Mouse (Mus musculus) ES-CJ7 (cell line): ENCODE results near the gene Ccar1.
"Not testable (repeated sequence)": the region's sequence is repeated elsewhere in the genome, so short reads cannot be mapped to it uniquely, and the experiment has no call there.

Experiments used
- DNase-seq: peaks from one replicate; pipeline ENCODE4 v3.0.0; 2011; ENCODE audit warnings: low read depth, low spot score

Ccar1 gene

GRCm38 (mm10) chr10:62792177-62793090 is at the start of gene Ccar1:
Gene Ccar1, minus strand, starts transcription at chr10:62792286.
- peak; percentile 99 for DNase-seq

GRCm38 (mm10) chr10:62840687-62841086 is 48.6 kb upstream of the Ccar1 start:
- no peak for DNase-seq

- DNase-seq, result no peak
These were observed 45.9 kb upstream of the Ccar1 start for GRCm38 (mm10) chr10:62837987-62838386.

- DNase-seq, result no peak
These were observed 40.7 kb upstream of the Ccar1 start for GRCm38 (mm10) chr10:62832783-62833182.

- DNase-seq, result no peak
These were observed 39.5 kb upstream of the Ccar1 start for GRCm38 (mm10) chr10:62831546-62831945.

- DNase-seq, result no peak
These were observed 32.4 kb upstream of the Ccar1 start for GRCm38 (mm10) chr10:62824474-62824873.

- no peak for DNase-seq
These were observed 31.3 kb upstream of the Ccar1 start for GRCm38 (mm10) chr10:62823431-62823830.

- DNase-seq, result no peak
These were observed 17.9 kb upstream of the Ccar1 start for GRCm38 (mm10) chr10:62810010-62810409.

GRCm38 (mm10) chr10:62808766-62809165 is 16.7 kb upstream of the Ccar1 start:
- no peak for DNase-seq

GRCm38 (mm10) chr10:62808316-62808715 is 16.2 kb upstream of the Ccar1 start:
- no peak for DNase-seq

GRCm38 (mm10) chr10:62804106-62804505 is 12.0 kb upstream of the Ccar1 start:
- peak; percentile 76 for DNase-seq

GRCm38 (mm10) chr10:62803296-62803695 is 11.2 kb upstream of the Ccar1 start:
- DNase-seq, result no peak

- DNase-seq, result no peak
These were observed 2.1 kb upstream of the Ccar1 start for GRCm38 (mm10) chr10:62794221-62794620.

- peak; percentile 69 for DNase-seq
These were observed 986 bp upstream of the Ccar1 start for GRCm38 (mm10) chr10:62793091-62793453.

- DNase-seq, result peak; percentile 53
These were observed 572 bp downstream of the Ccar1 start for GRCm38 (mm10) chr10:62791251-62792176.

- DNase-seq, result not testable (repeated sequence)
These were observed 10.3 kb downstream of the Ccar1 start for GRCm38 (mm10) chr10:62781776-62782175.

- DNase-seq, result no peak
These were observed 41.3 kb downstream of the Ccar1 start for GRCm38 (mm10) chr10:62750781-62751180.

- no peak for DNase-seq
These were observed 51.9 kb downstream of the Ccar1 start for GRCm38 (mm10) chr10:62739961-62740737.

- DNase-seq, result no peak
These were observed 55.0 kb downstream of the Ccar1 start for GRCm38 (mm10) chr10:62736965-62737688.

- DNase-seq, result no peak
These were observed 61.3 kb downstream of the Ccar1 start for GRCm38 (mm10) chr10:62730826-62731225.
